Mouse (Mus musculus) MEL (cell line): ENCODE measurements around the gene Jup.

Source experiments
- CTCF ChIP-seq, 3 experiments: IDR thresholded peaks in 2 of 3; conservative IDR thresholded peaks in 1 of 3; 2 replicates each; pipeline ENCODE4 v1.5.1; 2011 to 2012; ENCODE audit warnings: low read length in 3 of 3, low read depth in 2 of 3, mild to moderate bottlenecking in 2 of 3, improper control_type of control experiment in 1 of 3, inconsistent platforms in 1 of 3, mixed read lengths in 1 of 3, moderate library complexity in 1 of 3; ENCODE audit not compliant: control insufficient read depth in 1 of 3, insufficient read depth in 1 of 3, poor library complexity in 1 of 3, severe bottlenecking in 1 of 3
- E2F4 ChIP-seq: IDR thresholded peaks from 2 replicates; pipeline ENCODE4 v1.6.1; 2011; ENCODE audit warnings: low read depth, low read length, improper control_type of control experiment, borderline replicate concordance
- EP300 ChIP-seq, 2 experiments: IDR thresholded peaks; 2 replicates each; pipeline ENCODE4 v1.6.1; 2011; ENCODE audit warnings: improper control_type of control experiment in 2 of 2, low read length in 2 of 2, low read depth in 1 of 2, mild to moderate bottlenecking in 1 of 2
- GABPA ChIP-seq: IDR thresholded peaks from 2 replicates; pipeline ENCODE4 v1.6.1; 2012; ENCODE audit warnings: low read depth, mild to moderate bottlenecking, inconsistent platforms, low read length, improper control_type of control experiment, moderate library complexity
- GATA1 ChIP-seq: IDR thresholded peaks from 2 replicates; pipeline ENCODE4 v1.6.1; 2011; ENCODE audit warnings: low read depth, low read length, improper control_type of control experiment
- HCFC1 ChIP-seq: IDR thresholded peaks from 2 replicates; pipeline ENCODE4 v1.6.1; 2012; ENCODE audit warnings: low read depth, mild to moderate bottlenecking, inconsistent platforms, low read length, improper control_type of control experiment, moderate library complexity
- MXI1 ChIP-seq: IDR thresholded peaks from 2 replicates; pipeline ENCODE4 v1.6.1; 2011; ENCODE audit warnings: mild to moderate bottlenecking, low read depth, low read length, improper control_type of control experiment
- POLR2A ChIP-seq, 2 experiments: IDR thresholded peaks; 2 replicates each; pipeline ENCODE4 v1.6.1; 2011 to 2012; ENCODE audit warnings: low read length in 2 of 2, mild to moderate bottlenecking in 2 of 2, control low read depth in 1 of 2, improper control_type of control experiment in 1 of 2, low read depth in 1 of 2, moderate library complexity in 1 of 2; ENCODE audit not compliant: control insufficient read depth in 1 of 2, insufficient read depth in 1 of 2, poor library complexity in 1 of 2
- ZNF384 ChIP-seq: IDR thresholded peaks from 2 replicates; pipeline ENCODE4 v1.6.1; 2012; ENCODE audit warnings: low read depth, mild to moderate bottlenecking, inconsistent platforms, low read length, improper control_type of control experiment

GRCm38 (mm10) chr11:100423836-100424235 lies 26.3 kb upstream of the Jup start:
- TF ChIP-seq GATA1 (no peak), CTCF (IDR thresholded peaks at IDR 0.05 in 2 of 3, conservative IDR thresholded peaks at IDR 0.05 in 1 of 3; ENCODE audit: control insufficient read depth in 1 of 3, insufficient read depth in 1 of 3, low read depth in 2 of 3, low read length in 3 of 3, poor library complexity in 1 of 3, severe bottlenecking in 1 of 3) (no peak), GABPA (no peak), HCFC1 (no peak), E2F4 (no peak), EP300 (IDR thresholded peaks at IDR 0.05; ENCODE audit: low read depth in 1 of 2, low read length in 2 of 2) (no peak), ZNF384 (no peak), MXI1 (no peak), POLR2A (IDR thresholded peaks at IDR 0.05; ENCODE audit: control insufficient read depth in 1 of 2, insufficient read depth in 1 of 2, low read depth in 1 of 2, low read length in 2 of 2, poor library complexity in 1 of 2) (no peak)
